Mouse (Mus musculus) thymus, adult 2 months (tissue): ENCODE data around the gene Larp6.

Experiments used
- CTCF ChIP-seq: fragments of 200-500 bp; IDR thresholded peaks from 2 replicates; pipeline ENCODE4 v1.5.1; 2012; ENCODE audit warnings: mild to moderate bottlenecking, control low read depth, low read length, moderate library complexity, borderline replicate concordance; ENCODE audit not compliant: control insufficient read depth, poor library complexity, insufficient read depth; ENCODE audit errors: extremely low read depth
- POLR2A ChIP-seq: fragments of 200-500 bp; IDR thresholded peaks from 2 replicates; pipeline ENCODE4 v1.6.1; 2012; ENCODE audit warnings: mild to moderate bottlenecking, low read length, control low read depth, moderate library complexity; ENCODE audit not compliant: control insufficient read depth, poor library complexity, insufficient read depth; ENCODE audit errors: extremely low read depth

DNA sequence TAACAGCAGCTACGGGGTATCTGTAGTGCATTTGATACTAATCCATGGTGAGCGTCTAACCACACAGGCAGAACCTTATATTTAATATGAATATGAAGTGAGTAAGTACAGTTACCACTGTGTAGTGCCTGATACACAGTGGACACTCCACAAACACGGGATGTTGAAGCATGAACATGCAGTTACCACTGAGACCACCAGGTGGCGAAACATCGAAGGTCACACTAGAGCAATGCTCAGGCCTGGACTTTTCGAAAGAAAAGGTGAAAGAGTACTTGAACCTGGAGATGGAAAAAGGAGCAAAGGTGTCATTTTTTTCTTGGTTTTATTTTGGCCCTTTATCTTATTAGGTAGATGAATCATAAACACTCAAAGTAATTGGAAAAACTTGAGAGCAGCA, 43.5 kb downstream of the Larp6 start:
- no peak for TF ChIP-seq CTCF
- no peak for TF ChIP-seq POLR2A
